Mouse (Mus musculus): ENCODE results near the gene Ism1.
A peak's percentile ranks its signal among the peaks of the same experiment; 100 is the strongest.

The Ism1 gene

GRCm38 (mm10) chr2:139714206-139714605 lies 36.2 kb downstream of the Ism1 start:
- DNase-seq (ENCODE audit: low spot score): no peak

- no peak for DNase-seq (ENCODE audit: low spot score)
These were observed 39.8 kb downstream of the Ism1 start for GRCm38 (mm10) chr2:139717772-139718171.

DNA sequence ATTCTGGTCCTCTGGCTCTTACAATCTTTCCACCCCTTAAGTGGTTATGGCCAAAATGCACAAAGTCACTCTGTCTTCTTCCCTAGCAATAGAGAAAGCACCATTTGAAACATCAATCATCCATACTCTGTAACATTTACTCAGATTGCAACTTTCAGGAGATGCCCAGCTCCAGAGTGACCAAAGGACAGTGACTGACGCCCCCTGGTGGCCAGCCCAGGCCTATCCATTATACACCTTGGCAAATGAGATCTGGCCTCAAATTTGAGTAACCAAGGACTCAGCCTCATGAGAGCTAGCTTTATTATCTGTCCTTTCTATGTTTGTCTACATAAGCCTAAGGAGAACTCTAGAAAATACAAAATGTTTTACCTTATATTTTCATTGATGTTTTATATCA lies 44.7 kb downstream of the Ism1 start:
- DNase-seq (ENCODE audit: low spot score): peak; percentile 73

- DNase-seq (ENCODE audit: low spot score): no peak
These were observed 45.3 kb downstream of the Ism1 start for GRCm38 (mm10) chr2:139723304-139723703.

- no peak for DNase-seq (ENCODE audit: low spot score)
These were observed 46.3 kb downstream of the Ism1 start for GRCm38 (mm10) chr2:139724202-139724838.

DNA sequence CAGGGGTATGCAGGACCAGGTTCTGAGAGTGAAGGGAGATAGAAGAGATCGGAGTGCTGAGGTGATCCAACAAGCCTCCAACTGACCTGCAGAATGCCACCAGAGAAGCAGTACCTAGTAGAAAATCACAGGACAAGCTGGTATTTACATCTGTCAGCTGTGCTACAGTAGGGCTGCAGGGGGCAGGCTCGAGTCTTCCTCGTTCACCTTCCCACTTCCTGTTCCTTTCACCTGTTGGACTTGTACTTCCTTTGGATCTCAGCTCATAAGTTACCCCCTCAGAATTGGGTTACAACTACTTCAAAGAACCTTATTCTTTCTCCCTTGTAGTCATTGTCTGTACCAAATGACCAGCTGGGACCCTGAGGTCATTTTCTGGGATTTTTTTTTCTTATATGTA lies 47.4 kb downstream of the Ism1 start:
- no peak for DNase-seq (ENCODE audit: low spot score)

- DNase-seq (ENCODE audit: low spot score): no peak
These were observed 50.1 kb downstream of the Ism1 start for GRCm38 (mm10) chr2:139728060-139728459.

GRCm38 (mm10) chr2:139729377-139729776 lies 51.4 kb downstream of the Ism1 start:
- DNase-seq (ENCODE audit: low spot score): no peak

DNA sequence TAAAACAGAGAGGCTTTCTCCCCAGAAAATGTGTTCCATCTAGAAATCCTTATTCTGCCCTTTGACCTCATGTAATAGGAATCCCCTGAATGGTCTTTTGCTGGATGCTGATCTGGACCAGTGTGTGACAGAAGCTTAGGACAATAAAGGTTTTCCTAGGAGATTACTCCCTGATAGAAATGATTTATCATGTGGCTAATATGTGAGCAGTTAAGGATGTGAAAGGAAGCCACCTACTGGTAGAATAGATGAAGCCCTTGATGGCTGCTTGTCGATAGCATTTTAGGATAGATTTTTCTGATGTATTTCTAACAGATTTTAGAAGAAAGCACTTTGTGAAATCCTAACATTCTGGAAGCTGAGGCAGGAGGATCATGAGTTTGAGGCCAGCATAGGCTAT lies 64.4 kb downstream of the Ism1 start:
- DNase-seq (ENCODE audit: low spot score): peak; percentile 19

GRCm38 (mm10) chr2:139757021-139757420 lies 79.0 kb downstream of the Ism1 start:
- DNase-seq (ENCODE audit: low spot score): no peak

DNA sequence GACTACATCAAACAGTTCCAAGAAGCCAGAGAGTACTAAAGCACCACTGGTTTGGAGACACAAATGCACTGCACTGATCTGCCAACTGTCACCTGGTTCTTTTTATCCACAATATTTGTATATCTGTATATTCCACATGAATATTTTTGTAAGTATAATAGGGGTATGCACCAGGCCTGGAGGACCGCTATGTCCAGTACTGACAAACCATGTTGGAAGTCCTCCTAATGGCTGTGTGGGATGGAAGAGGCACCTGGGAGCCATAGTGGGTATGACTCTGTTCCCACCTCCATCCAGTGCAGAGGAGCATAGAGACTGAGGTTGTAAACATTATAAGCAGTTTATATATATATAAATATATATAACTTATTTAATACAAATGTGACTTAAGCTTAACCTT lies 79.5 kb downstream of the Ism1 start:
- DNase-seq (ENCODE audit: low spot score): no peak

- DNase-seq (ENCODE audit: low spot score): no peak
These were observed 86.4 kb downstream of the Ism1 start for GRCm38 (mm10) chr2:139764355-139764754.

GRCm38 (mm10) chr2:139774949-139775570 lies 97.1 kb downstream of the Ism1 start:
- DNase-seq (ENCODE audit: low spot score): no peak

DNA sequence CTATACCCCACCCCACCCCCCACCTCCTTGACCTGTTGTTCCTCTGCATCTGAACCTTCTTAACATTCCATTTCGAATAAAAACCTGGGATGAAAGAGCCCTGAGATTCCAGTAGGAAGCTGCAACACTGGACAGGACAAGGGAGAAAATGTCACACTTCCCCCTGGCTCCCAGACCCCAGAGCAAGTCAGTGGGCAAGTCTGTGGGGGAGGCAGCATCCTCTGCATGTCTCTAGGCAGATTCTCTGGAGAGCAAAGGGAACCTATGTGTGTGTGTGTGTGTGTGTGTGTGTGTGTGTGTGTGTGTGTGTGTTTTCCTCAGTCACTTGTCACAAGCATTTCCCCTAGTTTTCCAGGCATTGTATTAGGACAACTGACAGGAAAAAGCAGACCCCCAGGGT lies 98.7 kb downstream of the Ism1 start:
- DNase-seq (ENCODE audit: low spot score): peak; percentile 17

DNA sequence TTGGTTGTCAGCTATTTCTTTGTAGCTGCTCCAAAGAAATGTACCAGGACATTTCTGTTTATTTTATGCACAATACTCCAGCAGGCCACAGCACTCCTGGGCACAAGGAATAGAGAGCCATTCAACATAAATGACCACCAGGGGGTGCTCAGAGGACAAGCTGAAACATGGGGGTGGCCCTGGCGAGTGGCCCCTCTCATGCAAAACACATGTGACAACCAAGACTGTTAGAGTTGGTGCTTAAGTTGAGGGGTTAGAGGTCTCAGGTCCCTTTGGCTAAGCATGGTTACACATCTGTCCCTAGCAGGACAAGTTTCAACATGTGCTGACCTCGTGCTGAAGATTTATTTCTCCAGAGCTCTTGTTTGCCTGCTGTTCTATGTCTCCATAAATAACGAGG lies 100.3 kb downstream of the Ism1 start:
- peak; percentile 65 for DNase-seq (ENCODE audit: low spot score)

- no peak for DNase-seq (ENCODE audit: low spot score)
These were observed 105.4 kb downstream of the Ism1 start for GRCm38 (mm10) chr2:139783318-139783850.

GRCm38 (mm10) chr2:139784465-139784864 lies 106.5 kb downstream of the Ism1 start:
- DNase-seq (ENCODE audit: low spot score): no peak

DNA sequence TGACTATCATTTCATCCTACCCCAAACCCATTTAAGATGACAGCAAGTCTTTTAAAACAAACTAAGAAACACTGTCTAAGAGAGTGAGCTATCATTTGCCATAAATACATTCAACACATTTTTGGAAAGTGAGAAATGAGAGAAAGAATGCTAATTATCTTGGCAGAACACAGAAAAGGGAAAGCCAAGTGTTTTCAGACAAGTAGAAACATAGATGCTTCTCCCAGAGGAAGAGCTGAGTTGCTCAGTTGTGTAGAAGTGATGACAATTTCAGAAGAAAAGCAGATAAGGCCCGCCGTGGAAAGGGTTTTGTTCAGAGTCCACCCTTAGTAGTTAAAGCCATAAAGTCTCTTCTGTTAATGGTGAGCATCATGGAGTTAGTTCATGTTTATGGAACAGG lies 107.0 kb downstream of the Ism1 start:
- DNase-seq (ENCODE audit: low spot score): no peak

DNA sequence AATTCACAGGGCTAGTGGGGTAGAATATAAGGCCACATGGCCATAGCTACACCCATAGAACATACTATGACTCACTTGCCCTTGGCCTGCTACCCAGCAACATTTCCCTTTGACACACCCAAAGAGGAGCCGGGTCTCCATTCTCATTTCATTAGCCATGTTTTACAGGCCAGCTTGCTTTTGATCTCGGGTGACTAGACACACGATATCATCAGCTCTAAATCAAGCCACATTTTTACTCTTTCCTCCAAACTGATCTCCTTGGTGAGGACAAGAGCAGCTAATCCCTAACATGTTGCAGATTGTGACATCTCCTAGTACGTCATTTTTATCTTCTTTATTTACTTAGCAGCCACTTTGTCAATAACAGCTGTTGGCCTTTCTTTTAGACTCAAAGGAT lies 110.7 kb downstream of the Ism1 start:
- no peak for DNase-seq (ENCODE audit: low spot score)

GRCm38 (mm10) chr2:139792345-139793120 lies 114.6 kb downstream of the Ism1 start:
- no peak for DNase-seq (ENCODE audit: low spot score)

DNA sequence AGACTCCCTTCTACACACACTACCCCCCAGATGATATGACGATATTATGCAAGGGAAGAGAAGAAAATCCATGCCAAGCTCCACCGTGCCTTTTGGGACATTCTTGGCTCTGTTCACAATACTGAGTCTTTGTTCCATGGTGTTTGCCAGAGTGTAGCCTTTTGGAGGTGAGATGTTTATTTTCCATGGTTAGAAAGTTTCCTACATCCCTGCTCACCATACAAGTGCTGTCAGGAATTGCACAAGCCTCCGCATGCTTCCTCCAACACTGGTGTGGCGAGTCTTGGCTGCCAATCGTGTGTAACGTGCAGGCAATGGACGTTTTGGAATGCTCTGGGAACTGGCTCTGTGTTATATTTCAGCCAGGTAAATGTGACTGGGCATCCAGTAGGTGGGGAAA lies 126.1 kb downstream of the Ism1 start:
- DNase-seq (ENCODE audit: low spot score): no peak

DNA sequence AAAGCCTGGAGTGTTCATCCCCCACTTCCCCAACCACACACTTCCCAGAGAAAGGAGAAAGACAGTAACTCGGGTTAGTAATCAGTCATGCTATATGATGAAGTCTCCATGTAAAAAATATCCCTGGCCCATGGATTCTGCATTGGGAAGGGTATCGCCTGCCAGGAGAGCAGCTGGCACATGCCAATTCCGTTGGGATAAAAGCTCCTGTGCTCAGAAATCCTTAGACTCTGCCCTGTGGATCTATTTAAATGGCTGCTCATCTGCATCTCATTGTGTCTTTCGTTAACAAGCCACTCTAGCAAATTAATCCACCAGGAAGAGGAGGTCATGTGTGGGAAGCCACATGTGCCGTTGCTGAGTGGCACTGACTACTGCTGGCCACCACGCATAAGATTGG lies 129.9 kb downstream of the Ism1 start:
- no peak for DNase-seq (ENCODE audit: low spot score)
